Mouse (Mus musculus) retina, adult 2 months (tissue): ENCODE measurements around the gene Tmem190.
A peak's percentile ranks its signal among the peaks of the same experiment; 100 is the strongest.
"Not testable (repeated sequence)": the region's sequence is repeated elsewhere in the genome, so short reads cannot be mapped to it uniquely, and the experiment has no call there.

Experiments used
- DNase-seq: peaks from one replicate; pipeline ENCODE4 v3.0.0-alpha.2; 2012; ENCODE audit warnings: low read depth, low spot score

Gene Tmem190

DNA sequence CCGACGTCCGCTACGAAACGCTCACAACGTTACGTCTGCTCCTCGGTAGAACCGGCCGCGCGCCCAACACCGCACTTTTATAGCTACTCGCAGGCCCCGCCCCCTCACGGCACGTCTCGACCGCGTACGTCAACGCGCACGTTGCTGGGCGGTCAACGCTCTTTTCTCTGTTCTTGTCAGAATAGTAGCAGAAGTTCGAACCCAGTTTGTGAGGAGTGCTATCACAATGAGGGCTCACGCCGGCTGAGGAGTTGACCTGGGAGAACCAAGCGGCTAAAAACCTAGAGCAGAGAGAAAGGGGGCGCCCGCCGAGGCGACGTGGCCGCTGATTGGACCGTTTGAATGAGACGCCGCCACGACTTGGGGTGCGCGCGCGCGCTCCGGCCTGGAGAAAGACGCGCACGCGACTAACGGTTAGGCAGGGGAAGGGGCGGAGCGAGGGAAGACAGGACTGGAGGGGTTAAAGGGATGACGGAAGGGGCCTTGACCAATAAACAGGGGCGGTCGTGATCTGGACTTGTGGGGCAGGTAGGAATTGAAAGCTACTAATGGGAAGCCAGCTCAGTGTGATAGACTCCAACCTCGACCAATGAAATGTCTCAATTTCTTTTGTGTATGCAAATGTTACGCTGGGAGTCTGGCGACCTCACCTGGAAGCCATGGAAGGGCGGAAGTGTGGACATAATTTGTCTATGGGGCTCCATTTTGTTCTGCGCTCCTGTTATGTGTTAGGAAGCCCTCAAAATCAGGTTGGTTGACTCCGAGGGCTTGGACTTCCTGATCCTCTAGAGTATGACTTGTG lies 29.8 kb downstream of the Tmem190 start, which contains the start of gene Ube2s:
Gene Ube2s, minus strand, starts transcription at position 288 of the 802 bp plus-strand sequence.
- peak; percentile 99 for DNase-seq

- DNase-seq, result no peak
Measured at GRCm38 (mm10) chr7:4813105-4813791, 30.5 kb downstream of the Tmem190 start.

- no peak for DNase-seq
Measured at GRCm38 (mm10) chr7:4816559-4816958, 33.8 kb downstream of the Tmem190 start.

DNA sequence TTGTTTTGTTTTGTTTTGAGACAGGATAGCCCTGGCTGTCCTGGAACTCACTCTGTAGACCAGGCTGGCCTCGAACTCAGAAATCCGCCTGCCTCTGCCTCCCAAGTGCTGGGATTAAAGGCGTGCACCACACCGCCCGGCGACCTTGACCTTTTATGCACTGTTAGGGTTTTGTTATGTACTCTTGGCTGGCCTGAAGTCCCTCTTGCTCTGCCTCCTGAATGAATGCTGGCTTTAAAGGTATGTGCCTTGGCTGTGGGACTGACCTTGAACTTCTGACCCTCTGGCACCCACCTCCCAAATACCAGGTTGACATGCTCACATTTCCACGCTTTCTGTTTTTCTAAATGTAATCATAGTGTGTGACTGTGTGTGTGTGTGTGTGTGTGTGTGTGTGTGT lies 38.2 kb downstream of the Tmem190 start:
- DNase-seq, result not testable (repeated sequence)

DNA sequence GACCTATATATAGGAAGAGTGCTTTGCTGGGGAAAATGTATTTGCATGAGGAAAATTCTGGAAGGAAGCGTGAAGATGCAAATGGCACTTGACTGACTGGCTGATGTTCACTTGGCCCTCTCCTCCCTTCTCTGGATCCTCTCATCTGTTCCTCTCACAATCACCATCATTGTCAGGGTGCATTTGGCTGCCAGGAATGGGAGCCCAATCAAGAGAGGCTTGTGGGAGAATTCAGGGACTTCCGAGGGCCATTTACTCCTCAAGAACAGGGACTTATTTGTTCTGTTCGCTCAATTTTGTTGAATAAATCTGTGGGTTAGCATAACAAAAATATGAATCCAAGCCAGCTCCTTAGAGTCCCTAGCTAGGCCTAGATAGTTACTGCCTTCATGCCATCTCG lies 39.0 kb downstream of the Tmem190 start:
- DNase-seq, result no peak

- no peak for DNase-seq
Measured at GRCm38 (mm10) chr7:4822162-4822907, 39.6 kb downstream of the Tmem190 start.

DNA sequence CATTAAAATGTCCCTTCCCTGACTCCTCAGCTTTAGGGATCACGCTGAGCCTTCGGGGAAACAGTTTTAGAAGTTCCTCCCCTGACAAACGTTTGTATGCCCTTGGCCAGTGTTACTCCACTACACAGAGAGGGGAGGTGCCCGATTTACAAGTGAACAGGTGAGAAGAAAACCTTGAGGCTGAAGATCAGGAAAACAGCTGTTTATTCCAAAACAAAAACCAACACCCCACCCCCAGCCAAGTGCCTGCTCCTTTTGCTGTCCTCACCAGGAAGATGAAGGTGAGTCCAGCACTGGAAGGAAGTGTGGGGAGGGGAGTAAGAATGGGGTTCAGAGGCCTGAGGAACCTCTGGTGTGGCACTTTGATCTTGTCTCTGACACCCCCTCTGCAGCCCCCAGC lies 42.6 kb downstream of the Tmem190 start:
- no peak for DNase-seq

GRCm38 (mm10) chr7:4830476-4830875 lies 47.7 kb downstream of the Tmem190 start:
- DNase-seq, result no peak
